ENCODE assay signal across 9 mouse cellular contexts in the genomic region with DNA sequence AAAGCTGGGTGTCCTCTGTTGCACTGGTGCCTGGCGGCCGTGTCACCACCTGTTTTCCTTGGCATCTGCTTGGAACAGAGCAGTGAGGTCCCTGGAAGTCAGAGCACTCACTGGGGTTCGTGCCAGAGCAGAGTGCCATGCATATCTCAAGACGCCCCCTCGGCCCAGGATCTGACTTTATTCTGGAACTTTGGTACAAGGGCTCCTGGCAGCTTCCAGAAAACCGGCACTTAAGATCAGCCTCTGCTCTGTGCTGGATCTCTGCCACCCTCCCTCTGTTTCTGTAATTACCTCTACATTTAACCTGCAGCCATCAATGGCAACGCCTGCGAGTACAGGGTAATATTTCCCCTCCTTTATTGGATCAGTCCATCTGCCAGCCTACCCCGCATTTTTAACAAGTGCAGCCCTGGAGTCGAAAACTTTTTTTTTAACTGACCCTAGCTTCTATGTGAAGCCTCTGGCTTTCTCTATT.
DNase-seq lines count a peak whose midpoint lies in the region; ATAC-seq lines count a peak whose summit lies in the region.
"Had no signal": no experiment of that assay in that cellular context is flagged by ENCODE, and none has a peak within 500 bp of the region (broad histone marks: within the 10 kb centered on the region; RNA-seq: fewer than 3 reads in every experiment).

No protein-coding gene starts in this region.

- ATAC-seq in midbrain, embryonic 15.5 days (replicated peaks), result 0 out of 2 replicates have a peak, but pooled peaks have one; percentile 45
- ATAC-seq in erythroblast, adult 5-6 weeks (replicated peaks; ENCODE audit: low FRiP score, poor library complexity, severe bottlenecking), result no peak

- peak; percentile 1 for DNase-seq in cerebellum, adult 11 months
- peak; percentile 78 to 81 for DNase-seq in cerebellum, postnatal 14 days
- peak; percentile 33 for DNase-seq in gonadal fat pad, adult 2 months (ENCODE audit: low read depth)
- DNase-seq in testis, postnatal 10 days (ENCODE audit: low spot score), result no peak
- DNase-seq in layer of hippocampus, adult 8-10 months (ENCODE audit: low spot score in 2 of 2), result no peak
- DNase-seq: thymus, postnatal 14 days had no signal

- no peaks in the 10 kb centered on the region for H3K36me3 ChIP-seq in midbrain, embryonic 15.5 days (replicated peaks)

- H3K9me3 ChIP-seq in midbrain, embryonic 15.5 days, result no peaks in the 10 kb centered on the region

- peak overlapping the region; percentile 11 for H3K4me2 ChIP-seq in midbrain, embryonic 15.5 days

- peaks cover 6% of the 10 kb centered on the region for H3K27me3 ChIP-seq in midbrain, embryonic 15.5 days (replicated peaks)

- H3K4me1 ChIP-seq in midbrain, embryonic 15.5 days, result peaks cover 9% of the 10 kb centered on the region

- whole genome bisulfite sequencing in midbrain, embryonic 15.5 days, result 21% methylated on average over 10 of the region's 10 CpGs

- H3K4me3 ChIP-seq in midbrain, embryonic 15.5 days, result no peak overlapping the region
- H3K4me3 ChIP-seq: erythroblast, embryonic 14.5 days had no signal

- H3K9ac ChIP-seq in midbrain, embryonic 15.5 days, result no peak overlapping the region

- no peak overlapping the region for H3K27ac ChIP-seq in midbrain, embryonic 15.5 days

Comparison
In these comparisons a context has a peak if more than half of its experiments do, and no peak if none do; other contexts are left out.
1. DNase-seq: peak in cerebellum, adult 11 months (single experiment), cerebellum, postnatal 14 days (2 of 2) and gonadal fat pad, adult 2 months (single experiment); none in testis, postnatal 10 days (single experiment) and layer of hippocampus, adult 8-10 months (0 of 2).